Mouse (Mus musculus) c-Kit-negative CD71-positive TER-119-positive erythroid progenitor cells, embryonic 14.5 days (primary cell): ENCODE measurements around the gene Adap1.

Experiments used
- DNase-seq: peaks from one replicate; pipeline ENCODE4 v3.0.0-alpha.2; 2013; ENCODE audit warnings: low read depth, low spot score

The Adap1 gene

DNA sequence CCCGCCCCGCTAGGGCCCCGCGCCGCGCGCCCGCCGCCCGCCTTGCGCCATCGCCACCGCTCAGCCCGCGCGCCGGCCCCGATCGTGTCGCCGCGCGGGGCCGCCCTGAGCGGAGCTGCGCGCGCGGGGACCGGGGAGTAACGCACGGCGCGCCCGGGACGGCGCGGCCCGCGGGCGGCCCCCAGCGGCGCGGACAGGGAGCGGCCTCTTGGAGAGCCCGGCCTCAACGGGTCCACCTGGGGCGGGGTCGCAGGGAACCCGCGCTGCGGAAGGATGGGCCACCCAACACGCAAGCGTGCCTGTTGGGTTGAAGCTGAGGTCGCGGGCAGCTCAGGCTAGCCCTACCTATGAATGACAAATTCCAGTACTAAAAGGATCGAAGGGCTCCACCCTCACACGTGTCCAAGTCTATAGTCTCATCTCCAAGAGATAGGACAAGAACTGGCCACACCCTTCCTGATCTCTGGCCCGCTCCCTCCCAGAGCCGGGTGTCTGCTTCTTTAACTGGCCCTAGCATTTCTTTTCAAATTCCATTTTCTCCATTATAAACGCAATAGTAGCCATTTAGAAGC lies at the start of gene Adap1:
Gene Adap1, minus strand, starts transcription at position 228 of the 572 bp plus-strand sequence.
- DNase-seq: no peak

DNA sequence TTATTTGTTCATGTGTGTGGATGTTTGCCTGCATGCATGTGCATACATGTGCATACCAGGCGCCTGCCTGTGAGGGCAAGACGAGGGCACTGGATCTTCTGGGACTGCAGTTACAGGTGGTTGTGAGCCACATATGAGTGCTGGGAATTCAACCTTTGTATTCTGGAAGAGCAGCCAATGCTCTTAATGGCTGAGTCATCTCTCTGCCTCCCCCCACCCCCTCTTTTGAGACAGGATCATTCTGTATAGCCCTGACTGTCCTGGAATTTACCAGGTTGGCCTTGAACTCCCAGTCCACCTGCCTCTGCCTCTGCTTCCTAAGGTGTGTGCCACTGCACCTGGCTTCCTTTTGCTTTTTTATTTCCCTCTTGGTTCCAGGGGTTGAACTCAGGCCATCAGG lies 49.4 kb upstream of the Adap1 start:
- no peak for DNase-seq

DNA sequence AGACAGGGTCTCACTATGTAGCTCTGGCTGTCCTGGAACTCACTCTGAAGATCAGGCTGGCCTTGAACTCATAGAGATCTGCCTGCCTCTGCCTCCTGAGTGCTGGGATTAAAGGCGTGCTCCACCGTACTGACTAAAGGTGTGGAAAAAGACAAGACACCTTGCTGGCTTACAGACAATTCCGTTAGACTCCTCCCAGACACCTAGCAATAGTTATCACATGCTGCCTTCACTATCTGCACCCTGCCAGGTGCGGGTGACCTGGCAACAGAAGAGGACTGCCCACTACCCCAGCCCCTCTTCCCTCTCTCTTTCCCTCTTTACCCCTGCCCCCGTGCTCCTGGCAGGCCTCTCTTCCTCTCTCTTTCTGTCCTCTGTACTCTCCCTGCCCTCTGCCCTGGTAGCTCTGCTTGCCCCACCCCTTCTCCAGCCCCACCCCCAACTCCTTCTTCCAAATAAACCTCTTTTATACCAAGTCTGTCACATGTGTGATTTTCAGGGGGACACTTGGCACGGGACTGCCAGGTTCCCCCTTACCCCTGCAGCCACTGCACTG lies 48.5 kb upstream of the Adap1 start:
- no peak for DNase-seq

DNA sequence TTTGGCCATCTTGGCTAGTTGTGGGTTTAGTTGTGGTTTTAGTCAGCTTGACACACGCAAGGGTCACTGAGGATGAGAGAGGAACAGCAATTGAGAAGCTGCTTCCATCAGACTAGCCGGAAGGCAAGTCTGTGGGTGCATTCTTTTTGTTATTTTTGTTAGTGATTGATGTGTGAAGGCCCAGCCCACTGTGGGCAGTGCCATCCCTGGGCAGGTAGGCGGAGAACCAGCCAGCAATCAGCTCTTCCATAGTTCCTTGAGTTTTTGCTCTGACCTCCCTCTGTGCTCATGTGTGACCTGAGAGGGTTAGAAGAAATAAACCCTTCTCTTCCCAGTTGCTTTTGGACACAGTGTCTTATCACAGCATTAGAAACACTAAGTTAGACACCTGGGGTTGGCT lies 47.7 kb upstream of the Adap1 start:
- DNase-seq: no peak

DNA sequence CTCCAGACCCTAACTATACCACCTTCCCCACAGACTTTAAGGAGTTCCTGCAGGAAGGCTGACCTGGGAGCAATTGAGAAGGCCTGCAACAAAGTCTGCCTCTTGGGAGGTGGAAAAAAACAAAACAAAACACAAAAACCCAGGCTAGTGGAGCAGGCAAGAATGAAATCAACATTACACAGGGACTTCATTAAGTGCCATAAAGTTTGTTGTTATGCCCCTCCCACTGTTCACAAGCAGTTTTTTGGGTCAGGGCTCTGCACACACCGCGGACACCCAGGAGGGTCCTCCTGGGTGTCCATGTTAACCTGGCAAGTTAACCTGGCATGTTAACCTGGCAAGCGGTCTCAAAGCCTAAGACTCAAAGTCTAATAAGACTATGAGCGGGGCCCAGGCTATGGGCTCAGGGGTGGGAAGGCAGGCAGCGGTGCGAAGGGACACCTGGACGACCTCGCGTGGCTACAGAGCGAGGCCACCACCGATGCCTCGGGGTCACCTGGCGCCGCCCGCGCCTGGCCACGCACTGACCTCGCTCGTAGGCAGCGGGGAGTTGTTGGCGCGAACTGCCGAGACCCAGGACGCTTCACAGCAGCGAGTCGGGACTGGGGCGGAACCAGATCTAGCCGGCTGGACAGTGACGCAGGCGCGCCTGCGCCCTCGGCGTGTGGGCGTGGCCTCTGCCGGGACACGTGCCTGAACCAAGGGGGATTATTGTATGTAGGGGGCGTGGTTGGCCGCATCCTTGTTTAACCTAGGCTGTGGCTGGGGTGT lies 46.4 kb upstream of the Adap1 start:
- peak; percentile 84 for DNase-seq

DNA sequence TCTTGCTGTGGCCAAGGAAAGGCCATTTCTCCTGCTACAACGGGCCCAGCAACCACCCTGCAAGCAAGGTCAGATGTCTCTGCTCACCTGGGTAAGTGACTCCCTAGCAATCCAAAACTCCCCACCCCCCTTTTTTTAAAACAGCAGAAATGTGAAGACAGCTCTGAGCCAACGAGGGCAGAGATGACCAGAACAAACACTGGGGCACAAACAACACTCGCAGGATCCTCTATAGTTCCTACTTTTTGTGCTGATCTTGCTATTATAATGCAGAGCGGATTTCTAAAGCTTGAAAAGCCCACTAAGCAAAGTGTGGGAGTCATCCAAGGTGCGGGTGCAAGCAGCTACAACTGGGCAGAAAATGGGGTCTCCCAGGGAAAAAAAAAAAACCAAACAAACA lies 45.7 kb upstream of the Adap1 start:
- DNase-seq: no peak

DNA sequence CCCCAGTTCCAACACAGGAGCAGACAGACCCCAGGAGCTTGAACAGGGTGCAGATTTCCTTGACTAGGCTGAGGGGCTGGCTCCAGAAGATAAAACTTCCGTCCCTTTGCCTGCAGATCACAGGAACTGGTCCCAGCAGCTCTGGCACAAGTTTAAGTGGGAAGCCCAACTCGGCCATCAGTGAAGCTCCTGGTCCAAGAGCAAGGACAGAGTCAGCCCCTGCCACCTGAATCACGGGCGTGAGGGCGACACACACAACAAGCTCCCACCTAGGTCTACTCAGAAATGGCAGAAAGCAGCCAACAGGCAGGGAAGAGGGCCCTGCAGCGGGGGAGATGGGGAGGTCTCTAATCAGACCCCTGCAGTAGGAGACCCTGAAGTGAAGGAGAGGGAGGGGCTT lies 44.9 kb upstream of the Adap1 start:
- no peak for DNase-seq

DNA sequence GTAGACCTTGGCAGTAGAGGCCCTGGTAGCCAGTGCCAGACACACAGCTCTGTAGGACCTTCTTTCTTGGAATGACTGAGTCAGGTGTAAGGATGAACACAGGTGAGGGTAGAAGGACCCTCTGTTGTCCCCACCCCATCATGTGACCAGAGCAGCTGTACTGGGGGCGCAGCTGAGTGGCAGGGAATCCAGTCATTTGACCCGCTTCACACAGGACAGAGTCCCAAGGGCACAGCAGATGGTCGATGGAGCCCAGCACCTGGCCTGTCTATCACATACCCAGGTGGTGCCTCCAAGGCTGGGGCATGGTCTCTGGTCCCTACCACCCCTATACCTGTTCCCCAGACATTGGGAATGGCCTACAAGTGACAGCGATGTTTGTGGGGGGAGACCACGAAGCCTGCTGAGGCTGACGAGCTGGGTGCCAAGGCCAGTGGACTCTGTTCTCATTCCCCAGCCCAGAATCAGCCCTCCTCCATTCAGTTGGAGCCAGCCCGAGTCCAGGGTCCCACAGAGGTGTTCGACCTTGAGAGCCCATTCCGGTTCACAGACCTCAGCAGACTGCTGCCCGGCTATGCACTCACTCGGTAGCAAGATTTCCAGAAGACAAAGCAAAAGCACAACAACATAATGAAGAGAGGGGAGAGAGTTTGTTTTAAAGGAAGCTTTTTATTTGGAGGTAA lies 43.4 kb upstream of the Adap1 start:
- no peak for DNase-seq

DNA sequence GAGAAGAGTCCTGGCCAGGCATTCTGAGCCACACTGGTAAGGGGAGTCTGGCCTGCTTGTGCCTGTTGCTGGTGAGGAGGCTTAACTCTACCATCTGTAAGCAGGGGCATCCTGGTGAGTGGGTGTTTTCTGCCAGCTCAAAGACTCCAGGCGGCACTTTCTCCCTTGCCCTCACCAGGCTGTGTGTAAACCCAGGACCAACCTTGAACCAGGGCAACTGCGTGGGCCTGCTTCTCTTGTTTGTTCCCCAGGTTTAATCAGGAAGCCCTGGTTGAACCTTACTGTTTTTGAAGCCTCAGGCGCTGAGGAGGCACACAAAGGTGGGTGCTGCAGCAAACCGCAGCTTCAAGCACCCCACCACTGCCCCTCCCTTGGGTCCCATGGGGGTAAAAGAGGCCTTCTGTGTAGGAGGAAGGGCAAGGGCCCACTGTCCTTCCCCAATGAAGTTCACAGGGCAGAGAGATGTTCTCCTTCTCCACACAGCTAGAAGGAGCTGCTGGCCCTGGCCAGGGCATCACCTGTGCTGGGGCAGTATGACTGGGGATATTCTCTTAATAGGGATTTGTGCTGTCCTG lies 42.5 kb upstream of the Adap1 start:
- no peak for DNase-seq

DNA sequence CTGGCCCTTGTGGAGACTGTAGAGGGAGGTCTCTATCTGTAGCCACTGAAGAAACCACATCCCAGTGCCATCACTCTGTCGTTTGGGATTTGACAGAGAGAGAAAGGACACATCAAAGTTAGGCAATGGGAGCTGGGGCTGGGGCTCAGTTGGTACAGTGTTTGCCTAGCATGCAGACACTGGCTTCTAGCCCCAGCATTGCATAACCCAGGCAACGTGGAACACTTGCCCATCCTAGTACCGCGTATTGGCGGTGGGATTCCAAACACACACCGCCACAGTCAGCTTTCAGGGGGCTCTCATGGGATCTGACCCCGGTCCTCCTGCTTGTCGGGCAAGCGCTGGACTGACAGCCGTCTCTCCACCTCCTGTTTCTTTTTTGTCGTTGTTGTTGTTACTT lies 41.1 kb upstream of the Adap1 start:
- no peak for DNase-seq

DNA sequence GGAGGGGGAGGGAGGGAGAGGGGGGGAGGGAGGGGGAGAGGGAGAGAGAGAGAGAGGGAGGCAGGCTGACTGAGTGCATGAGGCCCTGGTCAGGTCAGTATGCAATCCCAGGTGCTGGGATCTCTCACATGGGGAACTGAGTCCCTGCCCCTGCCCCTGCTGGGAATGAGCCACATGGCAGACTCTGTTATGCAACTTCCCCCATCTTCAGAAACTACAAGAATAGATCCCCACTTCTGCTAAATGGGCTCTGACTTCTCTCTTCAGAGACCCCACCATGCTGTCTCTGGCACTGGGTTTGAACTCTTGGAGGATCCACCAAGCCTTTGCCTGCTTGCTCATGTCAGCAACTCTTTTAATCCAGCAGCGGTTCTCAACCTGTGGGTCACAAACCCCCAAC lies 40.4 kb upstream of the Adap1 start:
- DNase-seq: no peak

DNA sequence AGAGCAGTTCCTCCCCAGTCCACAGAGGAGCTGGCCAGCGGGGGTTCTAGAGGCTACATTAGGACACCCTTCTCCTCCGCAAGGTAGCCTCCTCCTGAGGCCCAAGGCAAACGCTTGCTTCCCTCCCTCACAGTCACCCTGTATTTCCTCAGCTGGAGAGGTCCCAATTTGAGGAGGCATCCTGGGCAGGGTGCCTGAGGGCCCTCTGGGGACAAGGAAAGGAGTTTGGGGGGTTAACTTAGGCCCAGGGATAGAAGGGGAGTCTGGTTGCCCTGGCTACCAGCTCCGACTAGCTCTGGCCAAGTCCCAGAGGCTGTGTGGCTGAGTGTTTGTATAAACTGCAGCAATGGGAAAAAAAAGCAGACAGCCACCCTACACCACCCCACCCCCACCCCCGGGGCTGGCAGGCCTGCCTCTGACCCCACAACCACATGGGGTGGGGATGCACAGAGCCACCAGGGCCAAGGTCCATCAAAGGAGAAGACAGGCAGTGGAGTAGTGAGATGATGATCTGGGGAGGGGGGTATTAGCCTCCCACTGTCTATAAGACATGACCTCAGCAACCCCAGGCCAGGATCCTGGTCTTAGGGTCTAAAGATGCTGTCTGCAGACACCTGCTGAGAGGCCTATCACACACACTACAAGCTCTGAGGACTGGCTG lies 39.6 kb upstream of the Adap1 start:
- no peak for DNase-seq

DNA sequence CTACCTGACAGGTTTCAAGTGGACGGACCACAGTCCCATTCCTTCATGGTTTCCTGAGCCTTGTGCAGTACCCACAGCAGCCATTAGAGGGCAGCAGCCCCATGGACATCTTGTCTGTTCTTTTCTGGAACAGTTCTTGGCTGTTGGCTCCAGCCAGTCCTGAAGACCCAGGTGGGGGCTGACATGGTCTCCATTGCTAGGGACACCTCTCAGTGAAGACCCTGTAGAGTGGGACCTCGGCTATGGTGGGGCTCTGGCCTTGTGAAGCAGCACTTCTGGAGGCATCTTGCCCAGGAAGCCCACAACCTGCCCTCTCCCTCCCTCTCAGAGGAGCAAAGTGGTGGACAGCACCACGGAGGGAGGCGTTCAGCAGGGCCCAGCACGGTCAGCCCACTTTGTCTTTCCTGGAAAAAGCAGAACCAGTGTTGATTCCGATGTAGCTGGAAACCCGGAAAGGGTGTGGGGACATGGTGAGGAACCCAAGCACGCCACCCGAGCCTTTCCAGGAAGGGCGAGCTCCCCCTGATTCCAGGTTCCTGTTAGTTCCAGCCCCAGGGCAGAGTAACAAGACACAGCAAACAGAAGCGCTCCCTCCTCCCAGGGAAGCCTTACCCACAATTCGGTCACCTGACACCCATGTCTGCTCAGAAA lies 39.0 kb upstream of the Adap1 start:
- DNase-seq: peak; percentile 72

DNA sequence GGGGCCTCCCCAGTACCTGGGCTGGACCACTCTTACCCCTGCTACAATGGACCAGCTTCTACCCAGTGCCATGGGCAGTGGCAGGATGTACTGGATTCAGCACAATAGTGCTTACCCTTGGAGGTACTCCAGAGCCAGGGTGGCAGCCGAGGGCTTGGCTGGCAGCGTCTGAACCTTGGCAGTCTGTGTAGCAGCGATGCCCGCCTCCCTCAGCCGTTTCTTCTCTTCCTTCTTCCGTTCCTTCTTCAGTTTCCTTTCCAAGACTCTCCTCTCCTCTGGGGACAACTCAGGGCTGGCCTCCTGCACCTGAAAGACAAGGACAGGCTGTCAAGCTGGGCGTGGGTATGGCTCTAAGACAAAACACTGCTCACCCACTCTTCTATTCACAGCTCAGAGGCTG lies 38.4 kb upstream of the Adap1 start:
- no peak for DNase-seq

DNA sequence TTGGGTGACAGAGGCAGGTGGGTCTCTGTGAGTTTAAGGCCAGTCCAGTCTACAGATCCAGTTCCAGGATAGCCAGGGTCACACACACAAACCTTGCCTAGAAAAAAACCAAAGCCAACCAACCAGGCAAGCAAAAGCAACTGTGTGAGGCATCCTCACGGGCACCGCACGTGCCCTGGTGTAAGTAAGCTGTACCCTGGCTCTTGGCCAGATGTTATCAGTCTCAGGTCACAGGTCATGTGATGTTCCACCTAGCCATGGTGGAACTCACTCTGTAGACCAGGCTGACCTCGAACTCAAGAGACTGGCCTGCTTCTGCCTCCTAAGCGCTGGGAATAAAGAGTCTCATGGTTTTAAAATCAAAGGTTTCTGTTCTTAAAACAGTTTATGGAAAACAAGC lies 33.8 kb upstream of the Adap1 start:
- no peak for DNase-seq

DNA sequence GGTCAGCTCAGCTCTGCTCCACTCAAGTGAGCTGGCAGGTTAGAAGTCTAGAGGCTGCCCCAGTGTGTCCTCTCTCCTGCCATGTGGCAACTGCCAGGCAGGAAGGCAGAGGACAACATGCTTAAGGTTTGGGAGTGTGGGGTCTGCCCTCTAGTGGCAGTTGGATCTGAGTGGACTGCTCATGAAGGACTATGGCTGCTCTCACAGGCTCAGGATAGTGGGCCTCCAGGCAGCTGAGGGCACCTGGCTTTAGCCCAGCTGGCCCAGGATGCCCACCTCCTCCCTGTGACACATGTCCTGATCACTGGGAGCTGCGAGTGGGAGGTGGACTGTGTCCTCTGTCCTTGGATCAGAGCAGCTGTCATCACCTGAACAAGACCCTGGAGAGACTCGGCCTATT lies 33.2 kb upstream of the Adap1 start:
- DNase-seq: no peak

DNA sequence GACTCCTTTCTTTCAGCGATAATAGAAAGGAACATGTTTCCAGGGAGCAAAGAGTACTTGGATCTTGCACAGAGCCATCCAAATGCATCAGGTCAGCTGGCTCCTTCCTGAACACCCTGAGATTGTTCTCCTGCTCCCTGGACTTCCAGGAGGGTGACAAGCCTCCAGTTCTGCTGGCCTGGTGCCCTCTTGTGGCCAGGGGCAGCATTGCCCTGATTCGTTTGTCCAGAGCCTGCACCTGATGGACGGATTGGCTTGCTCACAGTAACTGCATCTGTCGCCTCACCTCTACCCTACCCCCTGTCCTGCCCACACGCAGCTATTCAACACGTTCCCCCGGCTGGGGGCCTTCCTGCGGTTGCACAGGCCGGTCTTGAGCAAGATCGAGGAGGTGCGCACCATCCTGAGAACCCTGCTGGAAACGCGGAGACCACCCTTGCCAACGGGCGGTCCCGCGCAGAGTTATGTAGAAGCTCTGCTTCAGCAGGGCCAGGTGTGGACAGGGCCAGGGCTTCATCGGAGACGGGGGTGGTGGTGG lies 29.9 kb upstream of the Adap1 start:
- peak; percentile 58 for DNase-seq

DNA sequence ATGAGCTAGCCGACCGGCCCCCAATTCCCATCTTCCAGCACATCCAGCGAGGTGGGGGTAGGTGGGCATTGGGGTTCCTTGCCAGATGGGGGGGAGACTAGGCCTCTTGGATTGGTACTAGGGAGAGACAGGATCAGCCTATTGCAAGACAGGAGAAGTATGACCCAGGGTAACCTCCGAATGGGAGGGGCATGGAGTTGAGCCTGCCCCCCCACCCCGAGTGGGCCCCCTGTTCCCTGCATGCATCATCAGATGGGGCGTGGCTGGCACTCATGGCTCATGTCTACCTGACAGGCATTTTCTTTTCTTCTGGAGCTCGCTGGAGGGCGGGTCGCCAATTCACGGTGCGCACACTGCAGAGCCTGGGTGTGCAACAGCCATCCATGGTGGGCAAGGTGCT lies 28.5 kb upstream of the Adap1 start:
- DNase-seq: no peak

DNA sequence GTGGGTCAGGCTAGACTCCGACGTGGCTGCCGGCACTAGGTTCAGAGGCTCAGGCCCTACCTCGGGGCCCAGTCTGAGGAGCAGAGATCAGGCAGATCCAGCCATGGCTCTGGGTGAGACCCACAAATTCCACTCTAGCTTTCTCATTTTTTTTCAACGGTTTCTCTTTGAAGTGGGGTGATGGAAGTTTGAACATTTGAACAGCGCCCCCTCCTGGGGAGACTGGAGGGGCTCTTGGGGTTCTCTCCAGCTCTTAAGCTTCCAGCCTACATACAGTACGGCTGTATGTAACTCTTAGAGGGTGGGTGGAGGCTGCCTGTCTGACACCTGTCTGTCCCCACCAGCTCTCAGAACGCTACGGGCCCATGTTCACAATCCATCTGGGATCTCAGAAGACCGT lies 28.1 kb upstream of the Adap1 start:
- DNase-seq: peak; percentile 48

DNA sequence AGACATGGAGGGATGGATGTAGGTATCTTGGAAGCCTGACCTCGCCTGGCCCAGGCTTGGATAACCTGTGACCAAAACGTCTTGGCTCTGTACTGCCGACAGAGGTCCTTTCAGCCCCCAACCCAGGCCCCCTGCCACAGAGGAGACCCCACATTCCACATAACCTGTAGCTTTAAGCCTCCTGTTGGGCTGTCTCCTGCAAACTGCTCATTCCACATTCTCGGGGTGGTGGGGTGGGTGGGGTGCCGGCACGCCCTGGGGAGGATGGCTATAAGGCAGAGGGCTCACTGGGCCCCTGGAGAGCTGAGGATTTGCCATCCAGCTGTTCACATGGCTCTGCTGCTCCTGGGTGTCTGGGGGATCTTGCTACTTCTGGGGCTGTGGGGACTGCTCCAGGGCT lies 26.9 kb upstream of the Adap1 start, which contains the start of gene Cyp2w1:
Gene Cyp2w1, plus strand, starts transcription at position 301 of the 400 bp plus-strand sequence.
- DNase-seq: no peak

DNA sequence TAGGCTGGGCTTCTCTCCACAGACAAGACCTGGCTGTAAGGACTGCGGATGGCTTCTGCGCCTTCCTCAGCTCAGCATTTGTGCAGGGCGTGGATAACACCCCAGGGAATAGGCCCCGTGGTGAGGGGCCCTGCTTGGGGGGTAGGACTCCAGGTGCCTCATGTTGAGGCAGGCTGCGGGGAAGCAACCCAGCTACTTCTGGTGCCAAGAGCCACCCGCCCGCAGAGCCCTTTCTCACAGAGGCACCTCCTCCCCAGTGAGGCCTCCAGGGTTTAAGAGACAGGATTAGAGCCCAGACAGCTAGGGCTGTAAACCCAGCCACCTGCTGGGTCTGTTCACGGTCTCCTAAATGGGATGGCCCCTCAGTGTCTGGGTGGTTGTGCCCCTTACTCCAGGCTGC lies 26.2 kb upstream of the Adap1 start:
- no peak for DNase-seq
